Mouse (Mus musculus) heart, adult 2 months (tissue): ENCODE data around the gene BC035044.
"Not testable (repeated sequence)": the region's sequence is repeated elsewhere in the genome, so short reads cannot be mapped to it uniquely, and the experiment has no call there.

Source experiments
- CTCF ChIP-seq: fragments of 200-600 bp; IDR thresholded peaks from 2 replicates; pipeline ENCODE4 v1.8.1; 2022; ENCODE audit warnings: antibody characterized with exemption, mild to moderate bottlenecking, moderate library complexity
- POLR2A ChIP-seq: fragments of 200-500 bp; IDR thresholded peaks from 2 replicates; pipeline ENCODE4 v1.6.1; 2011; ENCODE audit warnings: mild to moderate bottlenecking, low read depth, low read length, control low read depth; ENCODE audit not compliant: insufficient read depth

DNA sequence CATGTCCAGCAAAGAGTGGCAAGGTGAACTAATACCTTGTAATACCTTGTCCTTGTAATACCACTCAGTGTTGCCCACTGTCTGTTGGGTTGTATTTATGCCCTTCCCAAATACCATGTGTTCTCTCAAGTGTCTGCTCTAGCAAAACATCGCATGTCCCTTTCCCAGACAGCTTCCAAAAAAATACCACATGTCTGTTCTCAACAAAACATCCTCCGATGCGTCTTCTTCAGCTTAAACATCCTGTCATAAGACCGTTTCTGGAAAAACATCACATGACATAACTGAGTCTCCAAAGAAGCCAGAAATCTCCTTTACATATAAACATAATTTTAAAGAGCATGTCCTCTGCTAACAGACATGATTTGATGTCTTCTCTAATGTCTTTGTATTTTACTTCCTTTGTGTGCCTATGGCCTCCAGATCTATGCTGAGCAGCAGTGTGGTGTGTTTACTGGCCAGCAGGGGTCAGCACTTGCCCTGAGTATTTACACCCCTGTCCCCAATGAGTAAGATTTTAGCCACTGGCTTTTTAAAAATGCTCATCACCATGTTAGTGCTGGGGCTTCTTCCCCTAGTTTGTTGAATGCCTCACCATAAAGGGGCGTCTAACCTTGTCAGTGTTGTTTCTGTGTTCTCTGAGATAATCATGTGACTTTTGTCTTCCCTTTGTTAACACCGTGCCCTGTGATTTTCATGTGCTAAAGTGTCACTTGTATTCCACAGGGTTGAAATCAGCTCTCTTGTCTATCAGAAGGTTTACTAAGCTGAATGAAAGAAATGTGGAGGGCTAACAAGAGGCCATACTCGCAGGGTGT lies 85.9 kb downstream of the BC035044 start:
- not testable (repeated sequence) for TF ChIP-seq POLR2A
- TF ChIP-seq CTCF = peak; percentile 75
